Mouse (Mus musculus) E14TG2a.4 (cell line): Measurements from ENCODE around the gene Shroom2.

Experiments used
- CTCF ChIP-seq: conservative IDR thresholded peaks from 2 replicates; pipeline ENCODE4 v1.5.1; 2014; ENCODE audit warnings: low read length
- NANOG ChIP-seq: IDR thresholded peaks from 2 replicates; pipeline ENCODE4 v1.6.1; 2014; ENCODE audit warnings: borderline replicate concordance, low read length, mixed read lengths
- POU5F1 ChIP-seq: IDR thresholded peaks from 2 replicates; pipeline ENCODE4 v1.6.1; 2014; ENCODE audit warnings: low read length, borderline replicate concordance

DNA sequence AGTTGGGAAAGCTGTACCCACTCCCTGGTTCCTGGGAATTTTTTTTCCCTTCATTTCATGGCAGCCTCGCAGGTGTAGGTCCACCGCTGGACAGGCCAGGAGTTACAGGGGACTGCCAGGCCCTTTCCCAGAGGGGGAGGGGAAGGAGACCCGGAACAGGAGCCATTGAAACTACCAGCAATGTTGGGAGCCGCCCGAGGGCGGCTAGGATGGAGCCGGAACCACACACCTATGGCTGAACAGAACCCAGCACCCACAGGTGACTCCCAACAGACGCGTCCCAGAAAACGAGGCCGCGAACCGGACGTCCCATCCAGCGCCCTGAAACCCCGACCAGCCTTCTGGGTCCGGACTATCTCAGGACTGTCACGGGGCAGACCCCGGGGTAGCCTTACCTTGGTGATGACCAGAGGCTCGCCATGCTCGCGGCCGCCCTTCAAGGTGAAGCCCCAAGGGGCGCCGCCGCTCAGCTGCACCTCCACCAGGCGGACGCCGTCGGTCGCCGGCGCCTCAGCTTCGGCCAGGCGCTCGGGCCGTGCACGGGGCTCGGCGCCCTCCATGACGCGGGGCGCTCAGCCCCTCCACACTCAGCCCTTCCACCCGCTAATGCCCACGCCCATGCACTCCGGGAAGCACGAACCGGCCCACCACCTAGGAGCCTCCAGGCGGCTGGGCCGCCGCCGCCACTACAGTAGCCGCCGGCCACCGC lies at the start of gene Shroom2:
- TF ChIP-seq CTCF = no peak
- no peak for TF ChIP-seq POU5F1
- TF ChIP-seq NANOG = no peak
